Mouse (Mus musculus) gastrocnemius, adult 18-20 months (tissue): ENCODE measurements around the gene Ugt1a6b. TPM values are rescaled to one million over a fixed set of nuclear protein-coding genes. Genes with fewer than 3 reads are reported as not detected.
"Not testable (repeated sequence)": the region's sequence is repeated elsewhere in the genome, so short reads cannot be mapped to it uniquely, and the experiment has no call there.

Source experiments
- DNase-seq: peaks from one replicate; pipeline ENCODE4 v3.0.0; 2021; ENCODE audit warnings: low spot score
- total RNA-seq, 2 experiments: library from RNA; stranded (reverse); gene quantifications; 2 replicates each; pipeline ENCODE4 v1.2.3; 2021

The Ugt1a6b gene
- total RNA-seq, 2 experiments from 2014 or later = 0.34 to 0.64 TPM

- peak; percentile 7 for DNase-seq
Measured at GRCm38 (mm10) chr1:88223011-88223515, 120.0 kb downstream of the Ugt1a6b start.

GRCm38 (mm10) chr1:88223591-88223990, 120.5 kb downstream of the Ugt1a6b start:
- peak; percentile 13 for DNase-seq

- DNase-seq = peak; percentile 23
Measured at GRCm38 (mm10) chr1:88224029-88224776, 121.2 kb downstream of the Ugt1a6b start.

- DNase-seq = not testable (repeated sequence)
Measured at GRCm38 (mm10) chr1:88225301-88225700, 122.2 kb downstream of the Ugt1a6b start.

- peak; percentile 4 for DNase-seq
Measured at GRCm38 (mm10) chr1:88225741-88226140, 122.7 kb downstream of the Ugt1a6b start.

GRCm38 (mm10) chr1:88226670-88227379, 123.8 kb downstream of the Ugt1a6b start, which contains the start of gene Mroh2a:
Gene Mroh2a (plus strand): TSS chr1:88226986.
- peak; percentile 1 for DNase-seq

DNA sequence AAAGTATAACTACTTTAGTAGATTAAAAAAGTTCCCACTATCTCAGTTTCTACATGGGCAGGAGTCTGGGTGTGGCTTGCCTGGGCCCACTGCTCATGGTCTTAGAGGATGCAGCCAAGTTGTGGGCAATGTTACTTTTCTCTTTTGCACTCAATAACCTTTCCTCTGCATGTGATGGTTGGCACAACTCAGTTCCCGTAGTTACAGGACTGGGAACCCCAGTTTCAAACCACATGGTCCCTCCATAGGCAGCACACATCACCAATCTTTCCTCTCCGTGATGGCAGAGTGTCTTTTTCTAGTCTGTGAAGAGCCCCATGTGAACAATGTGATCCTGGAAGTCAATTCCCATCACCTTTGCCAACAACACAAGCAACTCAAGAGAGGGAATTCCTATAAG, 124.4 kb downstream of the Ugt1a6b start:
- DNase-seq = no peak

DNA sequence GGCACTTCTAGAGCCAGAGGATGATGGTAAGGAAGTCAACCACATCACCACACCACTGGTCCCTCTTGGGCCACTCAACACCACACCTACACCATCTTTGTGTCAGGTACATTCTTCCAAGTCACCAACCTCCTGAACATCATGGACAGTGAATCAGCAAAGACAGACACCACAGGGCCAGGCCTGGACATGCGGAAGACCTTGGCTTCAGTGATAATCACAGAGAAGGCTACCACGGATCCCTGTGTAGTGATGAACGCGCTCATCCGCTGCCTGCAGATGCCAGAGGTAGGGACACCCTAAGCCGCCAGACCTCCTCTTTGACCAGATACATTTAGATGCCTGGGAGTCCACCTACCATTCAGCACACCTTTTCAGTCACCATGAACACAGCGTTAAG, 125.1 kb downstream of the Ugt1a6b start:
- no peak for DNase-seq

- DNase-seq = no peak
Measured at GRCm38 (mm10) chr1:88229566-88229965, 126.5 kb downstream of the Ugt1a6b start.

DNA sequence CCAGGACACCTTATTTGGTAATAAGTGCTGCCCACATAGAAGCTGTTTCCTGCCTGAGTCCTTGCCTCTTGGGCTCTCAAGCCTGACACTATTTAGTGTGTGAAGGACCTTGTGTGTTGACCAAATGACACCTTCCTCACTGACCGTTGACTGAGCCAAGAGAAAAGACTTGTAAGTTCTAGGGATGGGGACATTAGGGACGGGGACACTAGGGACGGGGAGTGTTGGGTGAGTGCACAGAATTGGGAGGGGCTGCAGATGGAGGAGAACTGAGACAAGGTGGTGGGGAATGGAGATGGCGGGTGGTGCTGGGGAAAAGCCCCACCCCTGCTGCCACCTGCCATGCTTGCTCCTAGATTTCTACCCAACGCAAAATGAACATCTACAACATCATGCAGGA, 126.9 kb downstream of the Ugt1a6b start:
- DNase-seq = no peak

DNA sequence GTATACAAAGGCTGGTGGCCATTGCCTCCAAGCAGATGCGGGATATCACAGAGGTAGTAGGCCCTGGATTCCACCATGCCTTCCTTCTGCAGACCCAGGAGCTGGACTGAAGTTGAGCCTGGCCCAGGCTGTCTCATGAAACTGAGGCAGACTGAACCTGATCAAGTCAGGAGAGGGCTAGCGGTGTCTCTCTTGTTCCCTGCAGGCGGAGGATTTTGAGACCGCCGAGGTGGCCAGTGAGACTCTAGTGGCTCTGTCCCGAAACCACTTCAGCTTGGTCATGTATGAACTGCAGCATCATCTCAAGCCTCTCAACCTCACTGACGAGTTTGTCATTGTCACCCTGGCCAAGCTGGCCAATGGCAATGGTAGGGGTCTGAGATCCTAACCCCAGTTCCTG, 127.4 kb downstream of the Ugt1a6b start:
- no peak for DNase-seq

DNA sequence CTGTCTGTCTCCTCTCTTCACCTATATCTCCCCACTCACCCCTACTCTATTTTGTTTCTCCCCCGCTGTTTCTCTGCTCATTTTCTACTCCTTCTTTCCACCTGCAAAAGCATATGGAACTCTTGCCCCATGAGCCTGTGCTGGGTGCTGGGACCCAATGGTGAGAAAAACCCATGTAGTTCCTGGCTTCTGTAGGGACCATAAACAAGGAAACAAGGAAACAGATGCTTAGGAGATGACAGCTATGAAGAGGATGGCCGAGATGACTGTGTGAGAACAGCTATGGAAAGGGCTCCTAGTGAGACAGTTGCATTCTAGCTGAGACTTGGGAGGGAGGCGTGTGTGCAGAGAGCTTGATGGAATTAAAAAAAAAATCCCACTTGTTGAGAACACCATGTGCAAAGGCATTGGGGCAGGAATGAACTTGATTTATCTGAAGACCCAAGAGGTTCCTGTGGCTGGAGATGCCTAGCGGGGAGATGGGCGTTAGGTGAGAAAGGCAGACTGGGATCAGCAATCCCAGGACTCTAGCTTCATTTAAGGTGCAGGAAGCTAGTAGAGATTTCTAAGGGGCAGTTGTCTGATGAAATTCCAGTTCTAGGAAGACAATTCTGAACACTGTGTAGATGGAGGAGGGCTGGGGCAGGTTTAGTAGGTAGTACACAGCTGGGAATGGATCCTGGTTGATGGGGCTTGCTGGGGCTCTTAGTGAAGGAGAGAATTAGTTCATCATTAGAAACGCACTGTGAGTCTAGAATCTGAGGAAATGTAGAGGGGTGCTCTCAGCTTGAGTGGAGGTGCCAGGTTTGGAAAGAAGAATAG, 128.1 kb downstream of the Ugt1a6b start:
- no peak for DNase-seq

DNA sequence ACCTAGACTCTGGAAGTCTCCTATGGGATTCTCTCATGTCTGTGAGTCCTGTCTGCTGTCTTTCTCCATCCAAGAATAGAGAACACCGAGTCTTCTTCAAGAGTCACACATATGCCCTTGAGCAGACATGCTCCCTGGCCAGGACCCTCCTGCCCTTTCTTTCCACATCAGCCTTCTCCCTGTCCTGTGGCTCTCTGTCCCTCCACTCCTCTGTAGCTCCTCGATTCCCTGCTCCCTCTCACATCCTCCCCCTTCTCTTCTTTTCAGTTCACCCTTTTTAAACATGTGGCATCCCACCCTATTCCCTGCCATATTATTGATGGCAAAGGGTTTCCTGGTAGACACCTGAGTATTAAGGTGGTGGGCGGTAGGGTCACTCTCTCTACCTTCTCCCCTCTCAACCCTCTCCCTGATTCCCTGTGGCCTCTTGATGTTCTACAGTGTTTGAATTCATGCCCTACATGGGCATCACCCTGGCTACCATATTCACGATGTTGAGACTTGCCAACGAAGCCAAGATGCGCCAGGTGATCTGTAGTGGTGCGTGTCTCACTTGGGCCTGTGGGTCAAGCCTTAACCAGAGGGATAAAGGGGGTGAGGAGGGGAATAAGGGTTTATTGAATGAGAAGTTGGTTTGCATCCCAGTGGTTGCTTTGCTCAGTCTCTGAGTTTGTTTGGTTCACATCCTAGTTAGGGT, 128.9 kb downstream of the Ugt1a6b start:
- DNase-seq = no peak

DNA sequence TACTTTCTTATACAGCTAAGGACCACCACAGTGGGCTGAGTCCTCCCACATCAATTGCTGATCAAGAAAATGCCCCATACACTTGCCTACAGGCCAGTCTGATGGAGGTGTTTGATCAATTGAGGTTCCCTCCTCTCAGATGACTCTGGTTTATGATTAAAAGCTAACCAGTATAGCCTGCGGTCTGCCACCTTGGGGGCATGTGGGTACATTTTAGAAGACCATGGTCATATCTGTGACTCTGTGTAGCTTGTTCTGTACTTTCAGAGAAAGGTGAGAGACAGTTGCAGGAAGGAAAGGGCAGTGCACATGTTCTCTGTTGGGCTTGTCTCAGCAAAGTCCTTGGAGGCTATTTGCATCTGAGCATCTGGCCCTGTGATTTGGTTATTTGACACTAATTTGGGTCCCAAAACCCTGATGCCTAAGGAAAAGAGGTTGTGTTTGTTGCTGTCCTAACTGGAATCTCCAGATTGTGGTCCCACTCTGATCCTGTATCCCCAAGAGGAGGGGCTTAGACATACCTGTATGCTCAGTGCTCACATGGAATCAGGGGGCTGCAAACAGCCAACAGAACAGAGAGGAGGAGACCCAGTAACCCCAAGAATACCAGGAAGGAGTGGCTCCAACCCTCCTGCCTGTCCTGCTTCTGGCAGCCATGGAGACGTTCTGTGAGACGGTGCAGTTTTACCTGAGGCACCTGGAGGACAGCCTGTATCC, 129.8 kb downstream of the Ugt1a6b start:
- DNase-seq = no peak

- no peak for DNase-seq
Measured at GRCm38 (mm10) chr1:88233421-88234247, 130.6 kb downstream of the Ugt1a6b start.

DNA sequence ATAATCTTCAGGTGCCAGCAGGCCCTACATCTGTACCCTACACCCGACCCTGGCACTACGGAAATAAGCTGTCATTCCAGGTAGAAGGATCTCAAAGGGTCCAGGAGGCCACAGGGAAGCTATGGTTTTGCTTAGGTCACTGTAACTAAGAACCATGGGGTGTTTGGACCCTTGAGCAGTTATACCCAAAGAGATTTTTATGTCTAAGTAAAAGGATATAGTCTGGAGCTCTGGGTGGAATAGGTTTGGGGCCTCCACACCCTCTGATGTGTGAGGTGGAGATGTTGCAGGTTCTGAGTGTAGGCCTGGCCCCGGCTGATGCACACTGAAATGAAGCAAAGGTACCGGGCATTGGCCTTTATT, 131.2 kb downstream of the Ugt1a6b start:
- no peak for DNase-seq

GRCm38 (mm10) chr1:88234646-88235045, 131.6 kb downstream of the Ugt1a6b start:
- DNase-seq = no peak

DNA sequence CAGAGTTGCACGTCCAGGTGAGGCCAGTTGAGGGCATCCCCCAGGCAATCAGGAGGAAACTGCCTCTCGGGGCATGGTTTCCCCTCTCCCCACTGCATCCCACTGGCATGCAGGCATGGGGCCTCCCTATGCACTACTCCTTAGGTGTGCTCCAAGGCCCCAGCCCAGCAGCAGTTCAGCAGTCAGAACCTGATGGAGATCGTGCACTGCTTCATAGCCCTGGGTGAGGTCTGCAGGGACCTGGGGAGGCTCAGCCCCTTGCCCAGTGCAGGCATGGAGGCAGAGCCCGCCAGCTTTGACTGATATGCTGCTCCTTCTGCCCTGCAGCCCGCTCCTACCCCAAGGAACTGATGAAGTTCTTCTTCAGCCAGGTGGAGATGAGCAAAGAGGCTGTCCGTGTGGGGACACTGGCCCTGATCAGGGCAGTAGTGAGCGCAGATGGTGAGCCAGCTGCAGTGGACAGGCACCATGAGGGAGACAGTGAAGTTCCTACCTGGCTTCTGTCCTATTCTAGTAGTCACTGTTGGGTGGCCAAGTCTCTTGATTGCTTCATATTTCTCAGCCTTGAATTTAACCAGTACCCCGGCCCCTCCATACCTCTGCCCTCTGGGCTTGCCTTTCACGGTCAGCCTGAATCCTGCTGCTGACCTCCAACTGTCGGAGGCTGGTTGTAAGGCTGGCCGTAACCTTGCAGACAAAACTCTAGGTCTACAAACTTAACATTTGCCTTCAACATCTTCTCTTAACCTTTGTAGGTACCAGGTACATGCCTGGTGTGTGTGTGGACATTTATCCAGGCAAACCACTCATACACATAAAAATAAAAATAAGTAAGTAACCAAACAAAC, 132.2 kb downstream of the Ugt1a6b start:
- no peak for DNase-seq
